Mouse (Mus musculus): Measurements from ENCODE around the gene Atxn3.

DNA sequence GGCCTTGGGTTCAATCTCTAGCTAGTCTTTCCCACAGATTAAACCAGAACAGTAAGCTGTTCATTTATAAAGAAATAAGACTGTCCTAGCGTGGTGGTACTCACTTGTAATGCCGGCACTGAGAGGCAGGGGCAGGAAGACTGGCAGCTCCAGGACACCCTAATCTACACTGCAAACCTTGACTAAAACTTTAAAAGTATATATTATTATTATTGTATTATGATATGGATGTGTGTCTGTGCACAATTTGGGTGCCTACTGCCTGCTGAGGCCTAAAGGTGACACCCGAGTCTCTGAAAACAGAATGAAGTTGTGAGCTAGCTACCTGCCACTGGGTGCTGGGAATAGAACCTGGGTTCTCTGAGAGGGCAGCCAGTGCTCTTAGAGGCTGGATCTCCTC, 46.7 kb downstream of the Atxn3 start:
- TF ChIP-seq CTCF (IDR thresholded peaks at IDR 0.05; ENCODE audit: extremely low read depth, insufficient read depth, low read length) (no peak), POLR2A (IDR thresholded peaks at IDR 0.05; ENCODE audit: extremely low read depth, insufficient read depth, low read length) (no peak)
